Mouse (Mus musculus) G1E (cell line): ENCODE measurements around the gene Pqlc2. TPM values are rescaled to one million over a fixed set of nuclear protein-coding genes. Genes with fewer than 3 reads are reported as not detected.

Experiments used
- ATAC-seq: 2 replicates; pipeline ENCODE4 v1.8.0; 2016; ENCODE audit warnings: mild to moderate bottlenecking; ENCODE audit not compliant: insufficient number of reproducible peaks, poor library complexity, low FRiP score, severe bottlenecking; ENCODE audit errors: extremely low read depth
- DNase-seq: peaks from one replicate; pipeline ENCODE4 v3.0.0; 2012; ENCODE audit warnings: low spot score
- H3K27me3 ChIP-seq: 2 replicates; pipeline ENCODE4 v1.6.1; 2012; ENCODE audit warnings: mild to moderate bottlenecking, low read length, inconsistent platforms; ENCODE audit not compliant: insufficient read depth
- H3K36me3 ChIP-seq: replicated peaks from 2 replicates; pipeline ENCODE3; 2012; ENCODE audit warnings: mild to moderate bottlenecking, inconsistent platforms
- H3K4me1 ChIP-seq: 2 replicates; pipeline ENCODE4 v1.6.1; 2012; ENCODE audit warnings: low read depth, low read length, inconsistent platforms, mixed read lengths; ENCODE audit not compliant: insufficient read depth
- H3K4me3 ChIP-seq: 2 replicates; pipeline ENCODE4 v1.5.1; 2012; ENCODE audit warnings: low read depth, mild to moderate bottlenecking, inconsistent platforms, low read length, moderate library complexity, mixed read lengths
- H3K9me3 ChIP-seq: replicated peaks from 2 replicates; pipeline ENCODE4 v1.6.1; 2012; ENCODE audit warnings: inconsistent platforms
- CTCF ChIP-seq: IDR thresholded peaks from 2 replicates; pipeline ENCODE4 v1.5.1; 2012; ENCODE audit warnings: low read depth, low read length, inconsistent platforms, mixed read lengths
- GATA1 ChIP-seq: IDR thresholded peaks from 2 replicates; pipeline ENCODE4 v1.6.1; 2012; ENCODE audit warnings: borderline replicate concordance, low read length, inconsistent platforms, mixed read lengths
- GATA2 ChIP-seq: IDR thresholded peaks from 2 replicates; pipeline ENCODE4 v1.6.1; 2012; ENCODE audit warnings: low read depth, low read length, inconsistent platforms, borderline replicate concordance
- POLR2AphosphoS5 ChIP-seq: IDR thresholded peaks from 2 replicates; pipeline ENCODE4 v1.6.1; 2012; ENCODE audit warnings: low read depth, low read length, inconsistent platforms; ENCODE audit not compliant: insufficient replicate concordance
- TAL1 ChIP-seq: conservative IDR thresholded peaks from 2 replicates; pipeline ENCODE4 v1.6.1; 2012; ENCODE audit warnings: low read depth, low read length, inconsistent platforms, mixed read lengths
- polyA plus RNA-seq: library from polyadenylated mRNA; stranded (reverse); fragments of >175 nt; gene quantifications from 2 replicates; pipeline ENCODE4 v1.2.3, GENCODE M21; 2012
- total RNA-seq, 2 experiments: library from RNA; stranded (forward) in 1 of 2; stranded (reverse) in 1 of 2; fragments of 200-1000 nt in 1 of 2; fragments of >200 nt in 1 of 2; fragmentation: Nextera tagmentation in 1 of 2; gene quantifications; 2 replicates each; pipeline ENCODE4 v1.2.3; 2014 to 2017

The Pqlc2 gene
- total and polyA plus RNA-seq, 3 experiments: 4.4 to 14.0 (median 6.8) TPM

DNA sequence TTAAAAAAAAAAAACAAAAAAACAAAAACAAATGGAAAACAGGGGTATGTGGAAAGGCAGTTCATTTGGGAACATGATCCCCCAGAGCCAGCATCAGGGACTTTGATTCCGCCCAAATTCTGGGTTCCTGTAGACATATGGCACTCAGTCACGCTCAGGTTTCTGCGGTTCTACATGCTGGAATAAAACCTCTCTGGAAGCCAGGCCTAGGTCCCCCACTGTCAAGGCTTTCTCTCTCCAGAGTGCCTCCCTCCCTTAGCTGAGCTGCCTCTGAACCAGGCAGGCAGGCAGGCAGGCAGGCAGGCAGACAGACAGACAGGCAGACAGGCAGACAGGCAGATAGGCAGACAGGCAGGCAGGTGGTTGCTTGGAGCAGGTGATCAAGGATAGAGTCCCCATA is 40.3 kb downstream of the Pqlc2 start:
- DNase-seq (no peak), ATAC-seq (no peak)
- Histone ChIP-seq H3K36me3 (peaks cover 100% of the 10 kb centered on the region), H3K4me1 (no peaks in the 10 kb centered on the region), H3K27me3 (no peaks in the 10 kb centered on the region), H3K9me3 (no peaks in the 10 kb centered on the region), H3K4me3 (no peak overlapping the region)
- TF ChIP-seq POLR2AphosphoS5: no peak
- TF ChIP-seq TAL1: no peak
- no peak for TF ChIP-seq CTCF
- no peak for TF ChIP-seq GATA2
- no peak for TF ChIP-seq GATA1

DNA sequence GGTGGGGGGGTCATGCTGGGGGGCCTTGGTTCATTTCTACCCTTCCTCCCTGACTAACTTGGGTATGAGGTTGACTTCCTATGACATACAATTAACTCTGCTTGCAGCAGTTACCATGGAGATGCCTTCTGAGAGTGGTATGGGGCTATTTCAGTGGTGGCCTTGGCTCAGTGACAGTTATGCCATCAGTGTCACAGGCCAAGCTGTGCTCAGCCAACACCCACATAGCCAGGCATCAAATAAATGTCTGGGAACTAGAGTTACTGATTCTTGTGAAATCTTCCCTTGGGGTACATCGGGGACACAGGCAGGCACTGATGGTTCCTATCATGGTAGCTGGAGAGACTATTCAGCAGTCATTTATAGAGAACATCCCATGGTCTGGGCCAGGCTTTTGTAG is 42.3 kb downstream of the Pqlc2 start:
- no peak overlapping the region for H3K4me3 ChIP-seq
- no peaks in the 10 kb centered on the region for H3K9me3 ChIP-seq
- DNase-seq (no peak), ATAC-seq (no peak)
- no peaks in the 10 kb centered on the region for H3K27me3 ChIP-seq
- no peaks in the 10 kb centered on the region for H3K4me1 ChIP-seq
- no peak for TF ChIP-seq GATA1
- TF ChIP-seq CTCF: no peak
- H3K36me3 ChIP-seq: peaks cover 100% of the 10 kb centered on the region

DNA sequence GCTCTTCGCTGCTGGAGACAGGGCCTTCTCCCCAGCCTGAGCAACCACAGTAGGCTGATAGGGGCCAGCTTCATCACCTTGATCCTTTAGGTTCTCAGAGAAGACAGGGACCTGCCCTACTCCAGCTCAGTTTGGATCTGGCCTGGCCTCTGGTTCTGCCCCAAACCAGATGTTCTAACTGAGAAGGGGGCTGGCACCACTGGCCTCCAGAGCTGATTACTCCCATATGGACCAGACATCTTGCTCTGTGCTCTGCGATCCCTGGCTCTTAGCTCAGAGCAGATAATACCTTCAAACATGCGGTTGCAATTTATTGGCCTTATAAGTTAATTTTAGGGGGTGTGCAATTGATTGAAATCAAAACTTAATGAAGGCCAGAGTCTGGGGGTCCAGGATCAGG is 43.2 kb downstream of the Pqlc2 start:
- no peak for DNase-seq
- TF ChIP-seq TAL1 (no peak), GATA2 (no peak), CTCF (no peak)
- H3K27me3 ChIP-seq: no peaks in the 10 kb centered on the region
- H3K9me3 ChIP-seq: no peaks in the 10 kb centered on the region
- H3K4me3 ChIP-seq: no peak overlapping the region
- no peak for ATAC-seq
- peaks cover 100% of the 10 kb centered on the region for H3K36me3 ChIP-seq
- no peaks in the 10 kb centered on the region for H3K4me1 ChIP-seq

DNA sequence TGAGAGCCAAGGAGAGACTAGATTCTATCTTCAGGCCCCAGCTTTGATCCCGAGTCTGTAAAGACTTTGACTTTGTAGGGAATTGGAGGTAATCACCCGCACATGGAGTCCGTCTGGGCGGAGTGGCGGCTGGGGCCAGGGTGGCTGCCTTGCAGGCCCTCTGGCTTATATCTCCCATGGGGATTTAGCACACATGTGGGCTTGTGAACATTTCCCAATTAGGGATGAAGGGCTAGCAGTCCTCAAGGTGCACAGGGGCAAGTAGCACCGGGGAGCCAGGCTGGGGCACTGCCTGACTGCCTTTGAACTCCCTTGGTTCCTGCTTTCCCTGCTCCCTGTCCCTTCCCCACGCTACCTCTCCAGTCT is 44.0 kb downstream of the Pqlc2 start:
- no peak for DNase-seq
- H3K36me3 ChIP-seq: peaks cover 100% of the 10 kb centered on the region

DNA sequence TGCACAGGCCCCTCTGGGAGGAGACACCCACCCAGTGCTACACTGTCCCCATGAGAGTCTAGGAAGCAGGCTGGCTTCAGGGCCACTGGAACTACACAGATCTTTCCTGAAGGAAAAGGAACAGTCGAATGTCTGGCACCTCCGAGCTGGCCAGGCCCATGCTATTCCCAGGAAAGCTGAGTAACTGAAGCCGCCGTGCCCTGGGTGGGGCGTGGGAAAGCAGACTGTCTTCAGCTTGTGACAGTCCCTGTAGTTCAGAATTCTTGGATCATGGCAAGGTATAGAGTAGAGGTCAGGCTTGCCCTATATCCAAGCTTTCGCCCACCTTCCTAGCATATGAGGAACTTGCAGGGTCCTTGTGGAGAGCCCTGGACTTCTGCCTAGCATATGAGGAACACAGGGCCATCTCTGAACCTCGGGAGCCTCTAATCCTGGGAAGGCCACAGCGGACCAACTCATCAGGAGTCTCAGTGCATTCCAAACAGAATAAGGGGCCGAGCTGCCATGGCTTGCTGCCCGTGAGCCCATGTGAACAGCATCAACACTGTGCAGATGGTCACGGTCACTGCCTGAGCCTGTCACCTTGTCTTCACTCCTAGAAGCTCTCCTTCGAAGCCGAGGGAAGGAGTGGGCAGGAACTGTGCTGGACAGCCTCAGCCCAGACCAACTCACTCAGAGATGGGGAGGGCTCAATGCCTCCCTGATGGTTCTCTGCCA is 44.6 kb downstream of the Pqlc2 start:
- DNase-seq: no peak
- no peak for ATAC-seq
- no peaks in the 10 kb centered on the region for H3K9me3 ChIP-seq
- no peaks in the 10 kb centered on the region for H3K27me3 ChIP-seq
- H3K36me3 ChIP-seq: peaks cover 100% of the 10 kb centered on the region
- H3K4me1 ChIP-seq: no peaks in the 10 kb centered on the region
- TF ChIP-seq GATA2: no peak
- TF ChIP-seq CTCF: no peak
- TF ChIP-seq POLR2AphosphoS5: no peak
- no peak for TF ChIP-seq GATA1
- TF ChIP-seq TAL1: no peak
- no peak overlapping the region for H3K4me3 ChIP-seq

More for the DNA sequence above, 44.0 kb downstream of the Pqlc2 start:
- no peaks in the 10 kb centered on the region for H3K27me3 ChIP-seq
- H3K4me1 ChIP-seq: no peaks in the 10 kb centered on the region
- H3K9me3 ChIP-seq: no peaks in the 10 kb centered on the region
- TF ChIP-seq TAL1 (no peak), GATA2 (no peak), POLR2AphosphoS5 (no peak), CTCF (no peak), GATA1 (no peak)
- H3K4me3 ChIP-seq: no peak overlapping the region
- no peak for ATAC-seq

DNA sequence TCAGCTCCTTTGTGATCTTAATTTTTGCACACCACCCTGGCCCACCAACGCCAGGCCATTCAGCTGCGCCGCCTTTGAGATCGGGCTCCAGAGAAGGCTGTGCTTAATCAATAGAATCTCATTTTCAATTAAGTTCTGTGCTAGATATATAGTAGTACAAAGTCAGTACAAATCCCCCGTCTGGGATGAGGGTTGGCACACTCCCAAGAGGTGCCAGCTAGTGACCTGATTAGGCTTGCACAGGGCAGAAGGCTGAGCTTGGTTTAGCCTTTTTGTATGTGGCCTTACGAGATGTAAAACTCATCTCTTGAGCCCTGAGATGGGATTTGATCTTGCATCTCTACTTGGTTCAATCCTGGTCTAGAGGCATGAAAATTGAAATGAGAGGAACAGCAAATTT is 47.5 kb downstream of the Pqlc2 start:
- no peaks in the 10 kb centered on the region for H3K27me3 ChIP-seq
- TF ChIP-seq TAL1 (no peak), POLR2AphosphoS5 (no peak), GATA2 (no peak), CTCF (no peak), GATA1 (no peak)
- no peak overlapping the region for H3K4me3 ChIP-seq
- peaks cover 100% of the 10 kb centered on the region for H3K36me3 ChIP-seq
- peaks cover 3% of the 10 kb centered on the region for H3K4me1 ChIP-seq
- DNase-seq: no peak
- ATAC-seq: no peak
- no peaks in the 10 kb centered on the region for H3K9me3 ChIP-seq
